Mouse (Mus musculus) midbrain, embryonic 12.5 days (tissue): ENCODE results near the gene Gm37240. TPM values are rescaled to one million over a fixed set of nuclear protein-coding genes. Genes with fewer than 3 reads are reported as not detected.

ENCODE experiments used
- ATAC-seq: fragments of 200-750 bp; cut with Nextera tagmentation; 2 replicates; pipeline ENCODE4 v1.8.0; 2017; ENCODE audit warnings: low read depth, moderate TSS enrichment, moderate library complexity; ENCODE audit not compliant: low FRiP score
- H3K27ac ChIP-seq: fragments of 300-500 bp; sonication (generic); replicated peaks from 2 replicates; pipeline ENCODE4 v1.5.1; 2016; ENCODE audit warnings: mild to moderate bottlenecking
- H3K27me3 ChIP-seq: fragments of 300-500 bp; sonication (generic); 2 replicates; pipeline ENCODE4 v1.6.1; 2016; ENCODE audit warnings: mild to moderate bottlenecking
- H3K36me3 ChIP-seq: fragments of 300-500 bp; sonication (generic); 2 replicates; pipeline ENCODE4 v1.6.1; 2016
- H3K4me1 ChIP-seq: fragments of 300-500 bp; sonication (generic); 2 replicates; pipeline ENCODE4 v1.6.1; 2016
- H3K4me2 ChIP-seq: fragments of 300-500 bp; sonication (generic); replicated peaks from 2 replicates; pipeline ENCODE4 v1.6.1; 2016; ENCODE audit warnings: mild to moderate bottlenecking, moderate library complexity
- H3K4me3 ChIP-seq: fragments of 300-500 bp; sonication (generic); 2 replicates; pipeline ENCODE4 v1.5.1; 2016; ENCODE audit warnings: mild to moderate bottlenecking
- H3K9ac ChIP-seq: fragments of 300-500 bp; sonication (generic); replicated peaks from 2 replicates; pipeline ENCODE4 v1.6.1; 2016; ENCODE audit warnings: mild to moderate bottlenecking, moderate library complexity
- H3K9me3 ChIP-seq: fragments of 300-500 bp; sonication (generic); 2 replicates; pipeline ENCODE4 v1.6.1; 2016; ENCODE audit warnings: mild to moderate bottlenecking
- WGBS: fragments of 180-500 bp; shearing (Covaris S2); methylation state at CpG from one replicate; pipeline ENCODE4 v1.1.7; 2016; 5-methylcytosine and 5-hydroxymethylcytosine counted together
- polyA plus RNA-seq: library from polyadenylated mRNA; unstranded; fragments of >200 nt; fragmentation: Nextera tagmentation; extraction: Ambion mirVana; gene quantifications from 2 replicates; pipeline ENCODE4 v1.2.1, GENCODE M21; 2016

The Gm37240 gene
- polyA plus RNA-seq, 1 experiment from 2014 or later, result 0.96 TPM

GRCm38 (mm10) chr3:85688341-85688740, 199.0 kb downstream of the Gm37240 start:
- Histone ChIP-seq H3K9me3 (no peaks in the 10 kb centered on the region), H3K27ac (no peak overlapping the region), H3K27me3 (no peaks in the 10 kb centered on the region), H3K4me2 (no peak overlapping the region), H3K36me3 (no peaks in the 10 kb centered on the region), H3K4me3 (no peak overlapping the region), H3K9ac (no peak overlapping the region), H3K4me1 (no peaks in the 10 kb centered on the region)
- no peak for ATAC-seq
- 92% methylated on average over 14 of the region's 14 CpGs for WGBS

GRCm38 (mm10) chr3:85685271-85685670, 202.0 kb downstream of the Gm37240 start:
- H3K4me2 ChIP-seq, result no peak overlapping the region
- no peaks in the 10 kb centered on the region for H3K27me3 ChIP-seq
- no peak overlapping the region for H3K4me3 ChIP-seq
- no peak for ATAC-seq
- WGBS, result 89% methylated on average over 8 of the region's 8 CpGs
- H3K9ac ChIP-seq, result no peak overlapping the region
- H3K27ac ChIP-seq, result no peak overlapping the region
- H3K36me3 ChIP-seq, result no peaks in the 10 kb centered on the region
- H3K9me3 ChIP-seq, result no peaks in the 10 kb centered on the region
- no peaks in the 10 kb centered on the region; the same call in 1 of the 2 replicates for H3K4me1 ChIP-seq

GRCm38 (mm10) chr3:85683618-85684017, 203.7 kb downstream of the Gm37240 start:
- no peaks in the 10 kb centered on the region; the same call in 1 of the 2 replicates for H3K4me1 ChIP-seq
- H3K4me3 ChIP-seq, result no peak overlapping the region
- no peaks in the 10 kb centered on the region for H3K36me3 ChIP-seq
- WGBS, result 92% methylated on average over 5 of the region's 5 CpGs
- H3K27ac ChIP-seq, result no peak overlapping the region
- no peaks in the 10 kb centered on the region for H3K9me3 ChIP-seq
- no peak for ATAC-seq
- no peak overlapping the region for H3K4me2 ChIP-seq
- H3K27me3 ChIP-seq, result no peaks in the 10 kb centered on the region
- H3K9ac ChIP-seq, result no peak overlapping the region

DNA sequence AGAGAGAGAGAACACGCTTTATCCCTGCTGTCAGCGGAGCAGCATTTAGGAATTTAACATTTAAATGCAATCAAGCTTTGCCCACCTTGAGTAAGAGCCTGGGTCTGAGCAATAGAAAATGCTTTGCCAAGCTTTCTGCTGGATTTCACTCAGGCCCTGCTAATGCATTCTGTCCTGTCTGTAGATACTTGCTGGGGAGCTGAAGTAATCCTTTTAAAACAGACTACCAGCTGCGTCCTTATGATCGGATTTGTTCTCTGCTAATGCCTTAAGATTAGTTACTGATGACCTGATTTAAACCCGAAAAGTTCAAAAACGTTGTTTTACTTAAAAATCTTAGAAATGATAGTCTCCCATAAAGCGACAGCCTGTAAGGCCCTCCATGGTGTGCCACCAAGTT, 206.2 kb downstream of the Gm37240 start:
- no peaks in the 10 kb centered on the region for H3K36me3 ChIP-seq
- WGBS, result 40% methylated on average over 7 of the region's 7 CpGs
- ATAC-seq, result no peak

GRCm38 (mm10) chr3:85679960-85680359, 207.4 kb downstream of the Gm37240 start:
- no peak for ATAC-seq
- Histone ChIP-seq H3K4me3 (no peak overlapping the region), H3K4me2 (no peak overlapping the region), H3K9me3 (no peaks in the 10 kb centered on the region), H3K4me1 (no peaks in the 10 kb centered on the region; the same call in 1 of the 2 replicates), H3K36me3 (no peaks in the 10 kb centered on the region), H3K27ac (no peak overlapping the region), H3K27me3 (peaks cover 5% of the 10 kb centered on the region; the same call in 1 of the 2 replicates), H3K9ac (no peak overlapping the region)
- WGBS, result 85% methylated on average over 5 of the region's 5 CpGs

More for the DNA sequence above, 206.2 kb downstream of the Gm37240 start:
- Histone ChIP-seq H3K27me3 (peaks cover 5% of the 10 kb centered on the region; the same call in 1 of the 2 replicates), H3K4me1 (no peaks in the 10 kb centered on the region; the same call in 1 of the 2 replicates), H3K9me3 (no peaks in the 10 kb centered on the region), H3K4me3 (no peak overlapping the region), H3K9ac (no peak overlapping the region), H3K4me2 (no peak overlapping the region), H3K27ac (no peak overlapping the region; the same call in 1 of the 2 replicates)

- 89% methylated on average over 8 of the region's 8 CpGs for WGBS
- Histone ChIP-seq H3K27me3 (peaks cover 5% of the 10 kb centered on the region; the same call in 1 of the 2 replicates), H3K4me3 (no peak overlapping the region), H3K4me2 (no peak overlapping the region), H3K36me3 (no peaks in the 10 kb centered on the region), H3K9me3 (no peaks in the 10 kb centered on the region), H3K9ac (no peak overlapping the region), H3K4me1 (no peaks in the 10 kb centered on the region; the same call in 1 of the 2 replicates), H3K27ac (no peak overlapping the region)
- ATAC-seq, result no peak
Measured at GRCm38 (mm10) chr3:85679312-85679933, 207.9 kb downstream of the Gm37240 start.

DNA sequence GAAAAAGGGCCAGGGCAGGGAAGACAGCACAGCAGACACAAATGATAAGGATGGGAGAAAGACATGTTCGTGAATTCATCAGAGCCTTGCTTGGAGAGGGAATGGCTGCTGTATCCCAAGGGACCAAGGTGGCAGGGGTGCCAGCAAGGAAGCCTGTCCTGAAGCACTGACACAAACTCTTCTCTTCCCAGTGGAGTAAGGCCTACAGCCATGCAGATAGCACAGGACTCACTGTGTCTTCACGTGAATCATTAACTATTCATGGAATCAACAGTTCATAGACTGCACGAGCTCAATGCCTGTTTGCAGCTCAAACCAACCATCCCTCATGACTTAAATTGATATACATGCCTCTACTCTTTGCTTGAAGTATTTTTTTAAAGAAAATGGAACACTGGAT, 209.4 kb downstream of the Gm37240 start:
- Histone ChIP-seq H3K4me3 (no peak overlapping the region), H3K27ac (no peak overlapping the region), H3K9ac (no peak overlapping the region), H3K27me3 (peaks cover 8% of the 10 kb centered on the region; the same call in 1 of the 2 replicates), H3K4me1 (no peaks in the 10 kb centered on the region; the same call in 1 of the 2 replicates), H3K9me3 (no peaks in the 10 kb centered on the region), H3K4me2 (no peak overlapping the region), H3K36me3 (no peaks in the 10 kb centered on the region)
- no peak for ATAC-seq
- WGBS, result 76% methylated on average over 3 of the region's 3 CpGs

GRCm38 (mm10) chr3:85677133-85677532, 210.2 kb downstream of the Gm37240 start:
- no peak for ATAC-seq

DNA sequence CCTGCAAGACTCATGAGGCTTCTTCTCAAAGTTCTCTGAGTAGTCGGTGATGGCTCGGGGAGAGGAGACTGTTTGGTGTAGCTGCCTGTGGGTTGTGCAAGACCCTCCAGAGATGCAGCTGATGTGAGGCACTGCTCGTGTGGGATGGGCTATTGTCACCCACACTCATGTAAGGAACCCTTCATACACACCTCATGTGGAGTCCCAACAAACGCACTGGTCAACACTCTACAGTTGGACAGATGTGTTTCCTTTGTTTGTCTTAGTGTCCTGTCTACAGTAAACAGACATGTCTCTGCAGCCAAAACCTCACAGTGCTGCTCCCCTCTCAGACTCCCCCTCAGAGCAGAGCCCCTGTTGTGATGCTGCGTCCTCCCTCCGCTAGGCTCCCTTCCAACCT, 217.5 kb downstream of the Gm37240 start:
- ATAC-seq, result no peak
- Histone ChIP-seq H3K27me3 (0 out of 2 replicates have a peak, but pooled peaks cover 4% of the 10 kb centered on the region), H3K9me3 (no peaks in the 10 kb centered on the region), H3K36me3 (no peaks in the 10 kb centered on the region), H3K4me3 (no peak overlapping the region), H3K4me1 (no peaks in the 10 kb centered on the region), H3K9ac (no peak overlapping the region), H3K27ac (no peak overlapping the region), H3K4me2 (no peak overlapping the region)
- 82% methylated on average over 6 of the region's 6 CpGs for WGBS

More at GRCm38 (mm10) chr3:85677133-85677532, 210.2 kb downstream of the Gm37240 start:
- Histone ChIP-seq H3K4me3 (no peak overlapping the region), H3K4me1 (no peaks in the 10 kb centered on the region; the same call in 1 of the 2 replicates), H3K9ac (no peak overlapping the region), H3K27me3 (peaks cover 8% of the 10 kb centered on the region; the same call in 1 of the 2 replicates), H3K9me3 (no peaks in the 10 kb centered on the region), H3K36me3 (no peaks in the 10 kb centered on the region), H3K4me2 (no peak overlapping the region), H3K27ac (no peak overlapping the region)
- 85% methylated on average over 8 of the region's 8 CpGs for WGBS

GRCm38 (mm10) chr3:85667683-85668082, 219.6 kb downstream of the Gm37240 start:
- Histone ChIP-seq H3K4me3 (no peak overlapping the region), H3K27me3 (no peaks in the 10 kb centered on the region), H3K4me2 (no peak overlapping the region), H3K9me3 (no peaks in the 10 kb centered on the region), H3K27ac (no peak overlapping the region), H3K4me1 (no peaks in the 10 kb centered on the region), H3K36me3 (no peaks in the 10 kb centered on the region), H3K9ac (no peak overlapping the region)
- no peak for ATAC-seq
- 89% methylated on average over 6 of the region's 6 CpGs for WGBS

DNA sequence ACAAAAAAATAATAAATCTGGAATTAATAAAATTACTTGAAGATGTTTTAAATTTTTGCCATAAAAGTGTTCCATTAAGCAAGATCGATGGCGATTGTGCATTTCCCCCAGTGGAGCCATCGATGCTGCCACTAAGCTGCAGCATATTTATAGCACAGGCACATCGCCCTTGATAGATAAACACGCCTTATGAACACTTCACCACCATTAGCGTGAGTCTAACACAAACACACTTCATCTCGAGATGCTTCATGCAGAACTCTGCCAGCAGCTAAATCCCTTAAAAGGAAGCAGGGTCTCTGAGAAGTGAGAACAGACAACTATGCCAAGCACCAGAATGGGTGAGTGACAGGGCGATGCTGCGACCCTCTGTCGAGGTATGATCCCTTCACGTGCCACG, 220.6 kb downstream of the Gm37240 start:
- H3K9ac ChIP-seq, result no peak overlapping the region
- no peaks in the 10 kb centered on the region for H3K9me3 ChIP-seq
- no peaks in the 10 kb centered on the region for H3K36me3 ChIP-seq
- H3K4me2 ChIP-seq, result no peak overlapping the region
- no peak overlapping the region for H3K27ac ChIP-seq
- H3K4me3 ChIP-seq, result no peak overlapping the region
- H3K4me1 ChIP-seq, result no peaks in the 10 kb centered on the region
- no peaks in the 10 kb centered on the region for H3K27me3 ChIP-seq
- no peak for ATAC-seq
- WGBS, result 89% methylated on average over 12 of the region's 12 CpGs

GRCm38 (mm10) chr3:85666166-85666565, 221.2 kb downstream of the Gm37240 start:
- H3K27ac ChIP-seq, result no peak overlapping the region
- no peaks in the 10 kb centered on the region for H3K36me3 ChIP-seq
- no peaks in the 10 kb centered on the region for H3K9me3 ChIP-seq
- 68% methylated on average over 3 of the region's 3 CpGs for WGBS
- H3K27me3 ChIP-seq, result no peaks in the 10 kb centered on the region
- H3K4me2 ChIP-seq, result no peak overlapping the region
- H3K4me1 ChIP-seq, result no peaks in the 10 kb centered on the region
- H3K4me3 ChIP-seq, result no peak overlapping the region
- no peak for ATAC-seq
- H3K9ac ChIP-seq, result no peak overlapping the region
